Mouse (Mus musculus) ovary, adult 18-20 months (tissue): ENCODE data around the gene Zfhx3.

Experiments used
- DNase-seq: peaks from one replicate; pipeline ENCODE4 v3.0.0; 2022; ENCODE audit warnings: low spot score, mixed read lengths

Gene Zfhx3

DNA sequence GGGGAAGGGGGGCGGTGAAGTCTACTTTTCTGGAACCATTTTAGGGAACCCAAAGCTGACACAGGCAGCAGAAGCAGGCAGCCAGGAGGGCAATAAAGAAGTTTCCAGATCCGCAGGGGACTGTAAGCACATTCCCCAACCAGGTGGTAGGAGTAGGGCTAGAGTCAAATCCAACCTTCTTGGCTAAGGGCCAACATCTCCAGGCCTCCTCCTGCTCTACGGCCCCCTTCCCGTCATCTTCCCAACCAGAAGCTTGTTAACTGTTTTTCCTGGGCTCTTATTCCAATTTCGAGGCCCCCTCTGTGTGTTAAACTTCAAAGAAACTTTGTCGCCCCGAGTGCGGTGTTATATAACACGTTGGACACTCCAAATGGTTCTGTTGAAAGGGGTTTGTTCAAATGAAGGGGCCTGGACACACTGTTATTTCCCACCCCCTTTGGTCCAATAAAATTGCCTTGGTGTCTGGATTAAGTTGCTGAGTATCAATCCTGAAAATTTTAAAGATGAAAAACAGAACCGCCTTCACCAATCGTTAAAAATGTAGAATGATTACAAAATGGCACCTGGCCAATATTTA lies 729.6 kb downstream of the Zfhx3 start:
- no peak for DNase-seq

- no peak for DNase-seq
Observed at GRCm38 (mm10) chr8:108675001-108675525, 732.6 kb downstream of the Zfhx3 start.

- no peak for DNase-seq
Observed at GRCm38 (mm10) chr8:108689694-108690093, 747.2 kb downstream of the Zfhx3 start.

DNA sequence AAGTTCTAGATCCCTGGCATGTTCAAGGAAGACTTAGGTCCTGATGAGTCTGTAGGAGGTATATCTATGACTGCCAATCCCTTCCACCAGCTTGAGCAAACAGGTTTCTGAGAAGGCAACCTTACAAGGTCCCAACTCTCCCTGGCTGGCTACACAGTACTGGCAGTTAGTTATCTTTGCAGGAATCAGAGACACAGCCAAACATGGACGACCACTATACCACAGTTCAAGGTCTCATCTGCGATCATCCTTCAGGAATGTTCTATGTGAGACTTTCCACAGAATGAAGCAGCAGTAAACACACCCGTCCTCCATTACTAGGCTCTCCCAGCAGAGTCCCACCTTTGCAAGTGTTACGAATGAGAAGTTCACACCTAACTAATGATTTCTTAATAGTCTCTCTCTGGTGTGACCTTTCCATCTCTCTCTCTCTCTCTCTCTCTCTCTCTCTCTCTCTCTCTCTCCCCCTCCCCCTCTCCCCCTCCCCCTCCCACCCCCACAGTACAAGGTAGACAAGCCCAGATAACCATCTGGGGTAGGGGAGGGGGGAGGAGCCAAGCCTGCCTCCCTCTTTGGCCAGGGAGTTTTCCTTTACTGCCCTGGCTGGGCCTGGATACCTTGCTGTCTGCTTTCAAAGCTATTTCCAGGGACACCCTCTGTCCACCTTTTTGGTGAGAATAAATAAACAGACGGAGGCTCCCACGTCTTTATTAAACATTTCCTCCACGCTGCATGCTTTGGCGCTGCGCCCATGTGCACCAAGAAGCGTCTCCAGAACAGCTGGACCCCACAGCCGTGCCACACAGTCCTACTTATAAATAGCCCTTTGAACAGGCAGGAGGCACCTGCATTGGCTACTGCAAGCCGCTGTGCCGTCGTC lies 748.4 kb downstream of the Zfhx3 start:
- DNase-seq, result no peak

GRCm38 (mm10) chr8:108691456-108692238 lies 749.2 kb downstream of the Zfhx3 start:
- DNase-seq, result no peak

- no peak for DNase-seq
Observed at GRCm38 (mm10) chr8:108692239-108692627, 749.8 kb downstream of the Zfhx3 start.

DNA sequence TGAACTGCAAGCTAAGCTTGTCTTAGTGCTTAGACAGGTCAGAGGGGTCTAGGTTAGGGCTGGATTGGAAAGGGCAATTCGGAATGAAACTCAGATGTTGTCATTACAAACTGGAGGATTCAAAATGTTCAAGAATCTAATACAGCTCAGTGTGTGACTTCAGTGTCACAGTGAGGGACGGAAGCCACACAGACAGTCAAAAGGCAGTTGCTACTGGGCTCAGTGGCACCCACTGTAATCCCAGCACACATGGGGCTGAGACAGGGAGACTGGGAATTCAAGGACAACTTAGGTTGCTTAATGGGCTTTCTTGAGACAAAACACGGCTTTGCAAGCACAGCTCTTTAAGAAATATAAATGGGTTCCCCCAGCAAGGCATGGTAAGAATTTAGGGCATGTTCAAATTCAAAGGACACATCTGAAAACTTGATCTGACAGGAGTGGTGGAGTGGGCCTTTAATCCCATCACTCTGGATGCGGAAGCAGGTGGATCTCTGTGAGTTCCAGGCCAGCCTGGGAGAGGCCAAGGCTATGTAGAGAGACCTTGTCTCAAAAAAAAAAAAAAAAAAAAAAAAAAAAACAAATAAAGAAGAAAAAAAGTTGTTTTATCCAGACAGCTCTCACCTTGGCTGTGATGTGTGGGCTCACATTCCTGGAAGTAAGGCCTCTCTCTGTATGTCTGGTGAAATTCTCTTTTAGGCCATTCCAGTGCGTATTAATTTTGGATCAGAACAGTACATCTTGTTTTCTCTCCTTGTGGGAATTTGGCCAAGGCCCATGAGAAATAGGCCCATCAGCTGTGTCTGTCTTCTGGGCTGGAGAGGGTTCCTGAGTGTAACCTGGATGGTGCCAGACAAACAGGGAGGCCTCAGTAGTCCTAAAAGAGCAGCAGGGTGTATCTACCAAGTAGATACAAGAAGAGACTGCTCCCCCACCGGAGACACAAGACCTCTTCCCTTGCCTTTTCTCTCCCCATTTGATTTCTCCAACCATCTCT lies 750.5 kb downstream of the Zfhx3 start:
- no peak for DNase-seq

DNA sequence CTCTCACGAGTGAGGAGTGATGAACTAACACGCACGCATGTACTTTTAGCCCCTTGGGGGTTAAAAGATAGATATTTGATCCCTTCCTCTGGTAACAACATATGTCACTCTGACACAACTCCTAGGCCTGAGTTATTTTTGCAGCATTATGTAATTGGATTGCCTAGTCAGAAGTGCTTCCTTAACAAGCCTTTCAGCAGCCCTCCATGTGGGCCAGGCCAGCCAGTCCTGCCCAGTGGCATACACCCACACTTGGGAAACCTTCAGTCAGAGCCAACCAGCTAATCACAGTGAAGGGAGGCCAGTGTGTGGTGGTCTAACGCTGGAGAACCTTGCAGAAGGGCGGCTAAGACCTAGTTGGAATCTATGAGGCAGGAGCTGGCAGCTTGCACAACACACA lies 751.4 kb downstream of the Zfhx3 start:
- DNase-seq, result no peak

DNA sequence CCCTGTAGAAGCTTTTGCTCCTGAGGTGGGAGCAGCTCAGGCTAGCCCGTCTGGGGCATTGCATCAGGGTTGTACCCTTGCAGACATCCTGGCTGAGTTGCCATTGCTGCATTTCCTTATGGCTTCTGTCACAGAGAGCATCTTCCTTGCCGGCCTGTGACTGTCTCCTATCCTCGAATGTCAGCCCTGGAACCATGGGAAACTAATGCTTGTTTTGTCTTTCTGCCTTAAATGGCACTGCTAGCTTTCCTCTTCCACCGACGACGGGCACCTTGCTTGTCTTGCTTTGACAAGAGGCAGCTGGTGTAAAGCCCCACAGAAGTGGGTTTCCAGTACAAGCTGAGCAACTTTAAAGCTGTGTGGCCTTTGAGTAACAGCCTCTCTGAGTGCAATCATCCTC lies 752.1 kb downstream of the Zfhx3 start:
- no peak for DNase-seq

- DNase-seq, result no peak
Observed at GRCm38 (mm10) chr8:108695242-108695880, 752.9 kb downstream of the Zfhx3 start.

DNA sequence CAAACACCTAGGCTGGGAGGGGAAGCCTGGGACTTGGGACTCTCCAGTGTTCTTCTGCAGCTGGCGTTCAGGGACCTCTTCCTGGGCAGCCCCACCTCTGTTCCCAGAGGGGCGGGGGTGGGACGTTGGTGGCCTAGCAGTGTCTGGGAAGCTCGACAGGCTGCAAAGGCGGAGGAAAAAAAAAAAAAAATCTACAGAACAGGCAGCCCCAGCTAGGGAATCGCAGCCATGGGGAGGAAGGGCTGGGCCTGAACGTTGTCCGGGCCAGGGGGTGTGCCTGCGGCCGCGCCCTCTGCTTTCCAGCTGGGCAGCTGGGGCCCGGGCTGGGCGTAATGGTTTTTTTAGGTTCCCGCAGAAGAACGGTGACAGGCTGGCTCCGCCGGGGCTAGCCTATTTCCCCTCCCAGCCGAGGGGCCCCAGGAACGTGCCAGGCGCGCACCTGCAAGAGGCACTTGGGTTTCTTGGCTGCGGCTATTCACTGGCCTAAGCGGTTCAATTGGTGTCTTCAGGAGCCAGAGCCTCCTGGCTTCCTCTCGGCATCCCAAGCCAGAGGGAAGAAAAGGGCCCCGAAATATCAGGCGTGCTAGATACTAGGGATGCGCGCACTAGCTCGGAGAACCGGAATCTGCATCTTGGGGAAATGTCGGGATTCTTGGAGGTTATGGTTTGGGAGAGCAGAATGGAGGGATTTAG lies 753.6 kb downstream of the Zfhx3 start:
- DNase-seq, result no peak

GRCm38 (mm10) chr8:108696631-108697410 lies 754.4 kb downstream of the Zfhx3 start:
- no peak for DNase-seq

DNA sequence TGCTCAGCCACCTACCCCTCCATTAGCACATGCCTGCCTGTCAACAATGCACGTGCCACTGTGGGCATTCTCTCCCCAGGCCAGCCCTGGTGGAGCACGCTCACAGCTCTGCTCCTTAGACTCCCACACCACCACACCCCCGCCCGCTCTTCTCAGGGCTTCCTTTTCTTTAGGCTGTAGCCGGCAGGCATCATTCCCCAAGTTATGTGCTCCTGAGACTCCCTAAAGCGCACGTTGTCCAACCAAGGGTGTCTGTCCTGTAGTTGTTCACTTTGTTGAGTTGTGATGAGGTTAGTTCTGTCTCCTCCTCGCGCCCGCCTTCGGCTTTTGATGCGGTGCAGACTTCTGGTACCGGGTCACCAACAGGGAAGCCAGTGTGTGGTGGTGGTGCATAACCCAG lies 755.1 kb downstream of the Zfhx3 start:
- DNase-seq, result no peak

GRCm38 (mm10) chr8:108698101-108698660 lies 755.7 kb downstream of the Zfhx3 start:
- no peak for DNase-seq

DNA sequence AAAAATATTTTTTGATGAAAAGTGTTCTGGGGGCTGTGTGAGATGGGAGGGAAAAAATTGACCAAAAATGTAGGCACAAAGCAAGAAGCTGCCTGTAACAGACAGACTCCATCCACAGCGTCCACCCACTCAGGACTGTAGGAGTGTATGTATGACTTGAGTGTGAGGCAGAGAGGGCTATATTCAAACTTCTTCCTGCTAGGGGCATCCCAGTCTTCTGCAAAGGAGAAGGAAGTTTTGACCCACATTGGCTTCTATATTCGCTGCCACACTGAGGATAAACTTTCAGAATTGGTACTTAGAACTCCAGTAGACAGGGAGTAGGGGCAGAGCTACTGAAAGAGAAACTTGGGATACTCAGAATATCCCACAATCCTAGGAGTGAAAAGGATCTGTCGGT lies 756.6 kb downstream of the Zfhx3 start:
- DNase-seq, result no peak

GRCm38 (mm10) chr8:108699454-108700345 lies 757.3 kb downstream of the Zfhx3 start:
- DNase-seq, result no peak

DNA sequence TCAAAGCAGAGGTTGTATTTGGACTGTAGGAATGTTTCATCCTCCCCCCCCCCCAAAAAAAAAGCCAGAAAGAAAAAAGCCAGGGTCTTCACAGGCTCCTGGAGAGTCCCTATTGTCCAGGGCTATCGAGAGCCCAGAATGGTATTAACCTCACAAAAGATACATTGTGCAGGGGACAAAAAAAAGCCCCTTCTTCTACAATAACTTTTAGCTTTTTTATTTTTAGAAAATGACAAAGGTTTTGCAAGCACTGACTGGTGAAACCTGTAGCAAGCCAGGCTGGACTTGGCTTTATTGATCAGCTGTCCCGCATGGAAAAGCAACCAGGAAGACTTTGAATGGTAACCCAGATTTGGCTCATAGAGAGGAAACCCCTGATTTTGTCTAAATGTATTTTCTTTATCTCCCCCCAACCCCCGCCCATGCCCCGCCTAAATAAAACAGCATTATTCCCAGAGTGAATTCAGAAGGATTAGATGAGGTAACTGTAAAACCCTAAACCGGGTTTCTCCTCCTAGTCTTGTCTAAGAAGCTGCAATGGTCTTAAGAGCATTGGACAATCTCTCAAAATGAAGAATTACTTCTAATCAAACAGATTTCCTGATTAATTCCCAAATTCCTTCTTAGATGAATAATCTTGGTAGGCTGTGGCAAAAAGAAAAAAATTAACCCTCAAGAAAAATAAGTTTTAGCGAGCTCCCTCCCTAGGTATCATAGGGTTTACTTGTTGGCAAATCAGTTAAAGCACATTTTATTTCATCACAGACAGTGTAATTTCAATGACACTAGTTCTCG lies 759.1 kb downstream of the Zfhx3 start:
- no peak for DNase-seq
